7 mouse cellular contexts compared by ENCODE assay signal in the genomic region with DNA sequence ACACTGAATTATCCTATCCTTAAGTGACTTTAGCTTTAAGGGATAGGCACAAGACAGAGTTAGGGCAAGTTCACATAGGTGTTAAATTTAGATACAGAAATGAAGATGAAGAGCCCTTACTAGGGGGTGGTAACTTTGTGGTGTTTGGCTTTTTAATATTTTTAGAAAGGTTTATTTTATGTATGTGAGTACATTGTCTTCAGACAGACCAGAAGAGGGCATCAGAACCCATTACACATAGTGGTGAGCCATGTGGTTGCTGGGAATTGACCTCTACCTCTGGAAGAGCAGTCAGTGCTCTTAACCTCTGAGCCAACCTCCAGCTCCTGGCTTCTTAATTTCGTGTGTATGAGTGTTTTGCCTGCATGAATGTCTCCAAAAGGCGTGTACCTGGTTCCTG. TPM values are rescaled to one million over a fixed set of nuclear protein-coding genes. Genes with fewer than 3 reads are reported as not detected.
DNase-seq lines count a peak whose midpoint lies in the region; ATAC-seq and TF ChIP-seq lines count a peak whose summit lies in the region.

No protein-coding gene starts in this region.

- no peak for TF ChIP-seq CTCF in C2C12 (IDR thresholded peaks at IDR 0.05; ENCODE audit: control insufficient read depth, insufficient read depth, insufficient read length)
- peak; percentile 30; the same call in 1 of the 2 replicates for TF ChIP-seq CTCF in liver, embryonic 14.5 days (IDR thresholded peaks at IDR 0.05; ENCODE audit: low read depth)

- no peaks in the 10 kb centered on the region for H3K27me3 ChIP-seq in C2C12 (ENCODE audit: control insufficient read depth, insufficient read depth, insufficient read length)
- no peaks in the 10 kb centered on the region for H3K27me3 ChIP-seq in hindbrain, embryonic 10.5 days (ENCODE audit: insufficient read depth, poor library complexity, severe bottlenecking)
- H3K27me3 ChIP-seq in liver, embryonic 14.5 days (ENCODE audit: control insufficient read depth, insufficient read depth, low read length): no peaks in the 10 kb centered on the region

- peaks cover 63% of the 10 kb centered on the region for H3K36me3 ChIP-seq in C2C12 (ENCODE audit: control insufficient read depth, insufficient read depth)
- H3K36me3 ChIP-seq in ES-E14 (ENCODE audit: control insufficient read depth, insufficient read depth, low read length, poor library complexity, severe bottlenecking): peaks cover 32% of the 10 kb centered on the region
- peaks cover 56% of the 10 kb centered on the region for H3K36me3 ChIP-seq in hindbrain, embryonic 10.5 days
- H3K36me3 ChIP-seq in liver, embryonic 14.5 days (replicated peaks; ENCODE audit: control insufficient read depth, insufficient read depth, low read depth): peaks cover 15% of the 10 kb centered on the region

- no peak overlapping the region; the same call in 1 of the 2 replicates for H3K27ac ChIP-seq in ES-E14 (ENCODE audit: insufficient read depth, low read depth, low read length, poor library complexity, severe bottlenecking)
- H3K27ac ChIP-seq in hindbrain, embryonic 10.5 days: no peak overlapping the region
- H3K27ac ChIP-seq in liver, embryonic 14.5 days: no peak overlapping the region

- peak overlapping the region; percentile 74 for H3K9ac ChIP-seq in ES-E14 (ENCODE audit: insufficient read depth, low read depth, low read length, poor library complexity, severe bottlenecking)
- H3K9ac ChIP-seq in liver, embryonic 14.5 days (replicated peaks): peak overlapping the region; percentile 45

- peaks cover 0 to 4% of the 10 kb centered on the region in 2 experiments; a peak in 1 of 4 replicates for H3K4me1 ChIP-seq in ES-E14 (ENCODE audit: control insufficient read depth in 2 of 2, insufficient read depth in 2 of 2, low read length in 2 of 2, poor library complexity in 1 of 2)
- peaks cover 24% of the 10 kb centered on the region for H3K4me1 ChIP-seq in hindbrain, embryonic 10.5 days (replicated peaks)
- peaks cover 11 to 12% of the 10 kb centered on the region in 2 experiments for H3K4me1 ChIP-seq in liver, embryonic 14.5 days (replicated peaks; ENCODE audit: control insufficient read depth in 2 of 2, insufficient read depth in 2 of 2, low read length in 1 of 2)

- TF ChIP-seq EP300 in liver, embryonic 14.5 days (IDR thresholded peaks at IDR 0.05; ENCODE audit: low read depth): no peak

- H3K9me3 ChIP-seq in ES-E14 (ENCODE audit: control insufficient read depth, insufficient read depth, low read depth, low read length): no peaks in the 10 kb centered on the region
- no peaks in the 10 kb centered on the region for H3K9me3 ChIP-seq in hindbrain, embryonic 10.5 days
- H3K9me3 ChIP-seq in liver, embryonic 14.5 days (ENCODE audit: control insufficient read depth, low read length): no peaks in the 10 kb centered on the region

- no peak for DNase-seq in ES-E14 (ENCODE audit: low read depth, low spot score)
- no peak for DNase-seq in hindbrain, embryonic 10.5 days (ENCODE audit: low spot score)
- DNase-seq in liver, embryonic 14.5 days (ENCODE audit: low read depth in 3 of 3, low spot score in 3 of 3): no peak
- no peak for DNase-seq in cerebellum, adult 8-10 months
- DNase-seq in left cerebral cortex, postnatal 10 days (ENCODE audit: extremely low spot score in 1 of 2, low spot score in 2 of 2): no peak
- DNase-seq in thymus, adult 18-20 months: no peak

- H3K4me3 ChIP-seq in C2C12 (ENCODE audit: insufficient read depth, poor library complexity, severe bottlenecking): peak overlapping the region; percentile 95
- peak overlapping the region; percentile 90 to 96; a peak in 3 of 4 replicates for H3K4me3 ChIP-seq in ES-E14 (ENCODE audit: insufficient read depth in 1 of 2, low read depth in 1 of 2, low read length in 2 of 2, poor library complexity in 1 of 2, severe bottlenecking in 1 of 2)
- peak overlapping the region; percentile 77 for H3K4me3 ChIP-seq in hindbrain, embryonic 10.5 days
- H3K4me3 ChIP-seq in liver, embryonic 14.5 days (ENCODE audit: insufficient read depth in 1 of 2, low read depth in 2 of 2, low read length in 2 of 2): peak overlapping the region; percentile 53 to 85

- no peak for ATAC-seq in liver, embryonic 14.5 days (ENCODE audit: insufficient read depth)

- H3K4me2 ChIP-seq in liver, embryonic 14.5 days (ENCODE audit: low read depth): peak overlapping the region; percentile 88

- peak overlapping the region; percentile 27 for H3ac ChIP-seq in C2C12 (ENCODE audit: control insufficient read depth, insufficient read length, low read depth)

- peaks cover 62% of the 10 kb centered on the region for H3K79me2 ChIP-seq in C2C12 (ENCODE audit: control insufficient read depth, insufficient read depth)

- in situ Hi-C loops in ES-E14 (cut with MboI; ENCODE audit: low sequenced_read_pairs in 2 of 2, unreplicated experiment in 2 of 2): loop anchor here in 1 of 2 experiments (25.0 kb wide), 1 partner anchor 900 kb away; a partner anchor contains a TSS

- H3K79me3 ChIP-seq in C2C12 (ENCODE audit: low read depth): peaks cover 48% of the 10 kb centered on the region

- intact Hi-C loops in left cerebral cortex, postnatal 10 days (cut with DNase I): loop anchor here (10.0 kb wide), 1 partner anchor 898 kb away; no protein-coding TSS in a partner anchor

- 73% methylated on average over 2 of the region's 2 CpGs for WGBS in hindbrain, embryonic 10.5 days
- 25% methylated on average over 2 of the region's 2 CpGs for WGBS in liver, embryonic 14.5 days (ENCODE audit: insufficient replicate concordance)

TF ChIP-seq in C2C12, 6 proteins besides CTCF, POLR2A, EP300 and RAD21:
- TF ChIP-seq MAX (IDR thresholded peaks at IDR 0.05) (peak; percentile 93), USF1 (IDR thresholded peaks at IDR 0.05; ENCODE audit: low read depth) (no peak)

TF ChIP-seq in ES-E14, 5 proteins besides CTCF, POLR2A, EP300 and RAD21:
- TF ChIP-seq ZC3H11A (IDR thresholded peaks at IDR 0.05; ENCODE audit: borderline replicate concordance, low read depth, low read length): no peak
- TF ChIP-seq CHD2 (IDR thresholded peaks at IDR 0.05; ENCODE audit: low read depth, low read length): no peak
- TF ChIP-seq HCFC1 (IDR thresholded peaks at IDR 0.05; ENCODE audit: borderline replicate concordance, insufficient read depth, low read length): no peak
- no peak for TF ChIP-seq ZNF384 (IDR thresholded peaks at IDR 0.05; ENCODE audit: low read depth, low read length)
- no peak for TF ChIP-seq MAFK (IDR thresholded peaks at IDR 0.05; ENCODE audit: insufficient read depth, low read depth, low read length)

RNA-seq across cellular contexts. Expression of a gene that starts 1.4 kb away (rescaled TPM):
- polyA plus RNA-seq in C2C12 (2012; fragmentation: generic; extraction: Trizol): 24.7 TPM
- 29.0 and 36.6 TPM in 2 replicates for total RNA-seq in ES-E14 (2012; rRNA removed)
- 44.3 and 50.8 TPM in 2 replicates for polyA plus RNA-seq in hindbrain, embryonic 10.5 days (2016; fragmentation: Nextera tagmentation; extraction: Ambion mirVana)
- 11.7 and 14.6 TPM in 2 replicates for polyA plus RNA-seq in liver, embryonic 14.5 days (2012; rRNA removed)
- polyA plus RNA-seq in liver, embryonic 14.5 days (2014; fragmentation: Nextera tagmentation; extraction: Ambion mirVana): 6.0 and 6.9 TPM in 2 replicates
- total RNA-seq in left cerebral cortex, postnatal 10 days (2021): 10 to 100 TPM; 10.4 to 12.8 TPM

RNA-seq across cellular contexts. Expression of a gene that starts 1.5 kb away (rescaled TPM):
- 24.7 TPM for polyA plus RNA-seq in C2C12 (2012; fragmentation: generic; extraction: Trizol)
- total RNA-seq in ES-E14 (2012; rRNA removed): 35.7 and 54.7 TPM in 2 replicates
- 113 and 115 TPM in 2 replicates for polyA plus RNA-seq in hindbrain, embryonic 10.5 days (2016; fragmentation: Nextera tagmentation; extraction: Ambion mirVana)
- polyA plus RNA-seq in liver, embryonic 14.5 days (2012; rRNA removed): 6.2 and 14.9 TPM in 2 replicates
- polyA plus RNA-seq in liver, embryonic 14.5 days (2014; fragmentation: Nextera tagmentation; extraction: Ambion mirVana): 71.4 and 72.3 TPM in 2 replicates
- total RNA-seq in left cerebral cortex, postnatal 10 days (2021): 10 to 100 TPM; 20.8 to 23.1 TPM

RNA-seq across cellular contexts. Expression of a gene that starts 16.9 kb away (rescaled TPM):
- polyA plus RNA-seq in C2C12 (2012; fragmentation: generic; extraction: Trizol): 11.1 TPM
- 46.8 and 48.2 TPM in 2 replicates for total RNA-seq in ES-E14 (2012; rRNA removed)
- 10.6 and 13.9 TPM in 2 replicates for polyA plus RNA-seq in hindbrain, embryonic 10.5 days (2016; fragmentation: Nextera tagmentation; extraction: Ambion mirVana)
- 2.7 and 5.4 TPM in 2 replicates for polyA plus RNA-seq in liver, embryonic 14.5 days (2012; rRNA removed)
- 4.9 and 6.5 TPM in 2 replicates for polyA plus RNA-seq in liver, embryonic 14.5 days (2014; fragmentation: Nextera tagmentation; extraction: Ambion mirVana)
- 10 to 100 TPM; 12.2 to 12.6 TPM for total RNA-seq in left cerebral cortex, postnatal 10 days (2021)
